Mouse (Mus musculus): ENCODE data around the gene Fank1. TPM values are rescaled to one million over a fixed set of nuclear protein-coding genes. Genes with fewer than 3 reads are reported as not detected.

Fank1 gene
- polyA plus RNA-seq, 1 experiment from 2014 or later = 5.5 TPM

- H3K4me1 ChIP-seq = no peaks in the 10 kb centered on the region
- no peak overlapping the region for H3K27ac ChIP-seq
- no peaks in the 10 kb centered on the region for H3K9me3 ChIP-seq
- no peaks in the 10 kb centered on the region for H3K36me3 ChIP-seq (replicated peaks)
- no peaks in the 10 kb centered on the region for H3K27me3 ChIP-seq (replicated peaks)
- no peak for ATAC-seq (replicated peaks)
- no peak overlapping the region for H3K4me3 ChIP-seq
- no peak overlapping the region for H3K9ac ChIP-seq
- H3K4me2 ChIP-seq = no peak overlapping the region
These were observed 74.1 kb downstream of the Fank1 start for GRCm38 (mm10) chr7:133850735-133851134.

GRCm38 (mm10) chr7:133856278-133856677, 79.6 kb downstream of the Fank1 start:
- Histone ChIP-seq H3K4me3 (no peak overlapping the region), H3K27ac (no peak overlapping the region), H3K9ac (no peak overlapping the region), H3K4me1 (no peaks in the 10 kb centered on the region), H3K9me3 (no peaks in the 10 kb centered on the region), H3K4me2 (no peak overlapping the region), H3K27me3 (replicated peaks) (no peaks in the 10 kb centered on the region), H3K36me3 (replicated peaks) (no peaks in the 10 kb centered on the region)
- WGBS = 17% methylated on average over 3 of the region's 3 CpGs
- peak; percentile 63; the same call in 1 of the 2 replicates for ATAC-seq (replicated peaks)

DNA sequence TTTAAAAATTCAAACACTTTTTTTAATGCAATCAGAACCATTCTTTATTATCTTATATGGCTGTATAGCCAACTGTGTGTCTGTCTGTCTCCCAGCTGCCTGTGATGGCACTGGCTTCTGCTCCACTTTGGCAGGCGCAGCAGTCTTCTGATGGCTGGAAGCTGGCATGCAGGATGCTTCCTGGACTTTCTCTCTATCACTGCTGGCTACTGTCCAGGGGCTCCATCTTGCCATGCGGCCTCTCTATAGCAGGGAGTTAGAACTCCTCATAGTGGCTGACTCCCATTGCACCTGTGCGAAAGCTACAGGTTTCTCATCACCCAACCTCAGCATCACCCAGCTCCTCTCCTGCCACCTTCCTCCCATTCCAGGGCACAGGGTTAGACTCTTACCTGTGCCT, 81.8 kb downstream of the Fank1 start:
- WGBS = 89% methylated on average over 3 of the region's 3 CpGs
- no peak for ATAC-seq (replicated peaks)

DNA sequence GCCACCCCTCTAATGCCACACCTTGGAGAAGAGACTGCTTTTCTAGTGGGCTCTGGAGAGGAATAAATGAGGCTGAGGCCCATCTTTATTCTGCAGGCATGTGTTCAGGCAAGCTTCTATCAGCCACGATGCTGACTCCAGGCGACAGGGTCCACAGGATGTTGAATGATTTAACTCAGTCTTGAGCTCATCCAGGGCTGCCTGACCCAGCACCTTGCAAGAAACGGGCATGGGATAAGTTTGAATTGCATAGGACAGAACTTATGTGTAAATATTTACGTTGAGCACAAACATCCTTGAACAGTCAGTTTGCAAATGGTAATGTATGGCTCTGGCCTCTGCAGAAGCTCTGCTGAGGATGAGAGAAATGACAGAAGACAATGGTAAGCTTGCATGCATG, 82.9 kb downstream of the Fank1 start:
- H3K4me1 ChIP-seq = no peaks in the 10 kb centered on the region
- no peak for ATAC-seq (replicated peaks)
- no peaks in the 10 kb centered on the region for H3K27me3 ChIP-seq (replicated peaks)
- H3K36me3 ChIP-seq (replicated peaks) = no peaks in the 10 kb centered on the region
- no peak overlapping the region for H3K27ac ChIP-seq
- H3K9me3 ChIP-seq = no peaks in the 10 kb centered on the region
- no peak overlapping the region for H3K4me2 ChIP-seq
- H3K4me3 ChIP-seq = no peak overlapping the region
- H3K9ac ChIP-seq = no peak overlapping the region
- WGBS = 88% methylated on average over 4 of the region's 4 CpGs

More for the DNA sequence above, 81.8 kb downstream of the Fank1 start:
- Histone ChIP-seq H3K4me1 (no peaks in the 10 kb centered on the region), H3K4me3 (no peak overlapping the region), H3K4me2 (no peak overlapping the region), H3K36me3 (replicated peaks) (no peaks in the 10 kb centered on the region), H3K27ac (no peak overlapping the region), H3K27me3 (replicated peaks) (no peaks in the 10 kb centered on the region), H3K9me3 (no peaks in the 10 kb centered on the region), H3K9ac (no peak overlapping the region)

DNA sequence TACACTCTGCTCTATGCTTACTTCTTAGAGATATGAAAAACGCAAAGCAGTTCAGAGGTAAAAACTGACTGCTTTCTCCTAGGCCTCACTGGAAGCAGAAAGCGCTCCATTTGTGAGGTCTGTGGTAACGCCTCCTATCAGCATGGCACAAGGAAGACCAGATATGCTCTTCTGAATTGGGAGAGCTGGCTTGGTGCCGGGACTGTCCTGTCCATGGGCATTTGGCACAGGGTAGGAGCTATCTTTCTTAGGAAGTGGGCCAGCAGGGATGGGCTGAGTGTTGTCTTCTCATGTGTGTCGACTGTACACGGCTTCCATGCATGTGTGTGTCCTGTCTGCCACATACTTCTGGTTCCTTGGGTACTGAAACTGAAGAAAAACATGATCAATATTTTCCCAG, 85.6 kb downstream of the Fank1 start:
- ATAC-seq (replicated peaks) = no peak
- Histone ChIP-seq H3K27me3 (replicated peaks) (no peaks in the 10 kb centered on the region), H3K9ac (no peak overlapping the region), H3K27ac (no peak overlapping the region), H3K36me3 (replicated peaks) (no peaks in the 10 kb centered on the region), H3K4me3 (no peak overlapping the region), H3K4me2 (no peak overlapping the region), H3K9me3 (no peaks in the 10 kb centered on the region), H3K4me1 (no peaks in the 10 kb centered on the region)
- WGBS = 99% methylated on average over 6 of the region's 6 CpGs

- no peaks in the 10 kb centered on the region for H3K36me3 ChIP-seq (replicated peaks)
- 88% methylated on average over 5 of the region's 5 CpGs for WGBS
- H3K4me3 ChIP-seq = no peak overlapping the region
- no peaks in the 10 kb centered on the region for H3K27me3 ChIP-seq (replicated peaks)
- H3K9ac ChIP-seq = no peak overlapping the region
- no peak for ATAC-seq (replicated peaks)
- H3K9me3 ChIP-seq = no peaks in the 10 kb centered on the region
- no peak overlapping the region for H3K4me2 ChIP-seq
- H3K27ac ChIP-seq = no peak overlapping the region
- no peaks in the 10 kb centered on the region for H3K4me1 ChIP-seq
These were observed 86.1 kb downstream of the Fank1 start for GRCm38 (mm10) chr7:133862723-133863122.

DNA sequence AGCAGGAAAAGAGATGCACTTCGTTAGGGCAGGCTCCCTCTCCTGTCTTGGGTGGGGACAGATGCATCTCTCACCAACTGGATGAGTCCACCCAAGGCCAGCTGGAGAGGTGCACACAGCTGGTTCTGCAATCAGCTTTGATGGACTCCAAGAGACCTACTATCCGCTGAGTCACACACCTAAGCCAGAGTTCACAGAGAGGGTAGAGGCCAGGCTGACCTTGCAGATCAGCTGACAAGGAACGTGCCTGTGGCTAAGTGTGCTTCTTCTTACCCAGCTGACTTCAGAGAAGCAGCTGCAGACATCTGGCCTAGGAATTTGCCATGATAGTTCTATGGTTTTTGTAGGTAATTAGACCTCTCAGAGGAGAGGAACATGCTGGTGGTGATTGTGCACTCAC, 86.5 kb downstream of the Fank1 start:
- H3K27me3 ChIP-seq (replicated peaks) = no peaks in the 10 kb centered on the region
- no peak overlapping the region for H3K4me2 ChIP-seq
- H3K9me3 ChIP-seq = no peaks in the 10 kb centered on the region
- 91% methylated on average over 3 of the region's 3 CpGs for WGBS
- H3K9ac ChIP-seq = no peak overlapping the region
- no peak overlapping the region for H3K4me3 ChIP-seq
- H3K4me1 ChIP-seq = no peaks in the 10 kb centered on the region
- no peak for ATAC-seq (replicated peaks)
- H3K27ac ChIP-seq = no peak overlapping the region
- no peaks in the 10 kb centered on the region for H3K36me3 ChIP-seq (replicated peaks)

DNA sequence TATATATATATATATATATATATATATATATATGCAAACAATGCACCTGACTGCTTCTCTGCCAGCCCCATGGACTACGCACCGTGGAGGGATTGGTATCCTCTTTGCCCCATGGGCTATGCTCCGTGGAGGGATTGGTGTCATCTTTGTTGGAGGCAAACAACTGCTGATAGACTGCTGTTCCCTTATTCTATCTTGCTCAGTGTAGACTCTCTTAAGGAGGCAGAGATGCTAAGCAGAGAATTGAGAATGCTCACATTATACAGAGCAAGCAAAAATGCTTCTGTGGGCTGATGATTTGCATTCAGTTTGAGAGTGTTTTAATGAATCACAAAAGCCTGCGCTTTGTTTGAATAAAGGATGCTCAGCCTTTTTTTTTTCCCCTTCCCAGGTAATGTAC, 87.0 kb downstream of the Fank1 start:
- Histone ChIP-seq H3K4me3 (no peak overlapping the region), H3K4me2 (no peak overlapping the region), H3K9me3 (no peaks in the 10 kb centered on the region), H3K9ac (no peak overlapping the region), H3K27me3 (replicated peaks) (no peaks in the 10 kb centered on the region), H3K4me1 (no peaks in the 10 kb centered on the region), H3K36me3 (replicated peaks) (no peaks in the 10 kb centered on the region), H3K27ac (no peak overlapping the region)
- WGBS = 59% methylated on average over 4 of the region's 4 CpGs
- no peak for ATAC-seq (replicated peaks)

GRCm38 (mm10) chr7:133870265-133870664, 93.6 kb downstream of the Fank1 start:
- Histone ChIP-seq H3K9ac (no peak overlapping the region), H3K36me3 (replicated peaks) (no peaks in the 10 kb centered on the region), H3K4me3 (no peak overlapping the region), H3K27me3 (replicated peaks) (no peaks in the 10 kb centered on the region), H3K4me1 (no peaks in the 10 kb centered on the region), H3K27ac (no peak overlapping the region), H3K4me2 (no peak overlapping the region), H3K9me3 (no peaks in the 10 kb centered on the region)
- 89% methylated on average over 4 of the region's 4 CpGs for WGBS
- ATAC-seq (replicated peaks) = no peak

- H3K4me1 ChIP-seq = no peaks in the 10 kb centered on the region
- H3K4me2 ChIP-seq = no peak overlapping the region
- no peak overlapping the region for H3K27ac ChIP-seq
- H3K4me3 ChIP-seq = no peak overlapping the region
- H3K27me3 ChIP-seq (replicated peaks) = no peaks in the 10 kb centered on the region
- H3K9me3 ChIP-seq = no peaks in the 10 kb centered on the region
- WGBS = 82% methylated on average over 5 of the region's 5 CpGs
- no peaks in the 10 kb centered on the region for H3K36me3 ChIP-seq (replicated peaks)
- H3K9ac ChIP-seq = no peak overlapping the region
- ATAC-seq (replicated peaks) = no peak
These were observed 96.0 kb downstream of the Fank1 start for GRCm38 (mm10) chr7:133872701-133873100.

- WGBS = 78% methylated on average over 3 of the region's 3 CpGs
- Histone ChIP-seq H3K9ac (no peak overlapping the region), H3K27me3 (replicated peaks) (no peaks in the 10 kb centered on the region), H3K36me3 (replicated peaks) (no peaks in the 10 kb centered on the region), H3K27ac (no peak overlapping the region), H3K4me3 (no peak overlapping the region), H3K4me2 (no peak overlapping the region), H3K9me3 (no peaks in the 10 kb centered on the region), H3K4me1 (no peaks in the 10 kb centered on the region)
- ATAC-seq (replicated peaks) = no peak
These were observed 99.5 kb downstream of the Fank1 start for GRCm38 (mm10) chr7:133876139-133876538.

DNA sequence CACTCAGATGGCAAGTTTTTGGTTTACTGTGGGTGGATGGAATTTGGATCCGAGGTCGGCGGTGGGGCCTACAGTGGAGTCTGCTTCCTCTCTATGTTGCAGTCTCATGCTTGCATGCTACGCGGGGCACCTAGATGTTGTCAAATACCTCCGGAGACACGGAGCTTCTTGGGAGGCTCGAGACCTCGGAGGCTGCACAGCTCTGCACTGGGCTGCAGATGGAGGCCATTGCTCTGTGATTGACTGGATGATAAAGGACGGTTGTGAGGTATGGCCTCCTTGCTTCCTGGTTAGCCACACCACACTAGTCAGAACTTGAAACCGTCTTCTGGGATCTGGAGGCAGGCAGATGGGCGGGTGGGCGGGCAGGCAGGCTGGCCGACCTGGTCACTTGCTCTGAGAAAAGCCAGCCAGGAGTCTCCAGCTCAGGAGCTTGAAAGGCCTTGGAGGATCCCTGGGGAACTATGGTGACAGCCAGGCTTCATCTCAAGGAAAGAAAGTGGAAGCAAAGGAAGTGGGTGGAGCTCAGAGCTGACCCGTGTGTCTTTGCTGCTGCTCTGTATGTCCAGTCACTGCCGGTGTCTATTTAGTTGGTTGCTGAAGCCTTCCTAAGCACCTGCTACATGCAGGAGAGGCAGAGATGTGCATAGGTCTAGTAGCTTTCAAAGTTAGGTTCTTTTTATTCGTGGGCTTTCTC, 100.1 kb downstream of the Fank1 start:
- no peak overlapping the region for H3K4me2 ChIP-seq
- no peaks in the 10 kb centered on the region for H3K9me3 ChIP-seq
- no peak overlapping the region for H3K27ac ChIP-seq
- no peaks in the 10 kb centered on the region for H3K4me1 ChIP-seq
- WGBS = 86% methylated on average over 17 of the region's 17 CpGs
- no peaks in the 10 kb centered on the region for H3K36me3 ChIP-seq (replicated peaks)
- H3K9ac ChIP-seq = no peak overlapping the region
- ATAC-seq (replicated peaks) = no peak
- H3K27me3 ChIP-seq (replicated peaks) = no peaks in the 10 kb centered on the region
- H3K4me3 ChIP-seq = no peak overlapping the region

- Histone ChIP-seq H3K9ac (no peak overlapping the region), H3K4me2 (no peak overlapping the region), H3K9me3 (no peaks in the 10 kb centered on the region), H3K27ac (no peak overlapping the region), H3K27me3 (replicated peaks) (no peaks in the 10 kb centered on the region), H3K36me3 (replicated peaks) (no peaks in the 10 kb centered on the region), H3K4me1 (no peaks in the 10 kb centered on the region), H3K4me3 (no peak overlapping the region)
- no peak for ATAC-seq (replicated peaks)
- WGBS = 94% methylated on average over 8 of the region's 8 CpGs
These were observed 103.1 kb downstream of the Fank1 start for GRCm38 (mm10) chr7:133879761-133880160.
